Mouse (Mus musculus) right cerebral cortex, postnatal 10 days (tissue): ENCODE measurements around the gene Ahcyl2.

ENCODE experiments used
- DNase-seq, 2 experiments: peaks; one replicate each; pipeline ENCODE4 v3.0.0; 2021; ENCODE audit warnings: low spot score in 2 of 2

The Ahcyl2 gene

DNA sequence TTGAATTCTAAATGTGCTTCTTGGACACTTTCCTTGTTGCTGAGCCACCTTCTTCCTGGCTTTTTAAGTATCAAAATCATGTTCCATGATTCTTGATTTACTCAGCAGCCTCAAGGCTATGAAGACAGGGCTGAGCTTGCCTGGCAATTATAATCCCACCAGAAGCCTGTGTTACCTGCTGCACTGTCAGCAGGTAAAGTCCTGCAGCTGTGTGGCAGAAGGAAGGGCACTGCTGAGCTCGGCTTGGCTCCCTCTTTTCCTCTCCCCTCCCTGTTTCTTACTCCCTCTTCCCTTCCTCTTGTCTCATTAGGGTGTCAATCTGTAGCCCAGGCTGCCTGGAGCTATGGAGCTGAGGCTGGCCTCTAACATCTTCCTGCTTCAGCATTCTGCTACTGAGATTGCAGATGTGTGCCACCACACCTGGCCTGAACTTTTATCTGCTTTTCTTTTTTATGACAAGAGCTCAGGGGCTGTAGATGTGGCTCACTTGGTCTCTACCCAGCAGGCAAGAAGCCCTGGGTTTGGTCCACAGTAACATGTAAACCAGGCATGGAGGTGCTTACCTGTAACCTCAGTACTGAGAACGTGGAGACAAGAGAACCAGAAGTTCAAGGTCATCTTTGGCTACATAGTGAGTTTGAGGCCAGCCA, 3.0 kb downstream of the Ahcyl2 start:
- DNase-seq: no peak

GRCm38 (mm10) chr6:29772236-29772635, 4.4 kb downstream of the Ahcyl2 start:
- DNase-seq: no peak

DNA sequence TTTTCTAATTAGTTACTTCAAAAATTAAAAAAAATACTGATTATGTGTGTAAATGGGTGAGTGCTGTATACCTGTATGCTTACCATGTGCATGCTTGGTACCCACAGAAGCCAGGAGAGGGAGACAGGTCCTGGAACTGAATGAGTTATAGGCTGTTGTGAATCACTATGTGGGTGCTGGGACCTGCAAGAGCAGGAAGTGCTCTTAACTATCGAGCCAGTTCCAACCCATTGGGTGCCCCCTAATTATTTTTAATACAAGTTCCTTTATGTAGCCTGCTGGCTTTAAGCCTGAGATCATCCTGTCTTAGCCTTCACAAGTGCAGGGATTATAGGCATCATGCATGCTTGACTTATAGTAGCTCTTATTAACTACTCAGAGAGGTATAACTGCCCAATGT, 6.3 kb downstream of the Ahcyl2 start:
- DNase-seq: no peak

GRCm38 (mm10) chr6:29775609-29776008, 7.8 kb downstream of the Ahcyl2 start:
- no peak for DNase-seq

GRCm38 (mm10) chr6:29776542-29777237, 8.9 kb downstream of the Ahcyl2 start:
- no peak for DNase-seq

GRCm38 (mm10) chr6:29777238-29777555, 9.4 kb downstream of the Ahcyl2 start:
- DNase-seq: no peak

GRCm38 (mm10) chr6:29780082-29780481, 12.3 kb downstream of the Ahcyl2 start:
- DNase-seq: no peak

DNA sequence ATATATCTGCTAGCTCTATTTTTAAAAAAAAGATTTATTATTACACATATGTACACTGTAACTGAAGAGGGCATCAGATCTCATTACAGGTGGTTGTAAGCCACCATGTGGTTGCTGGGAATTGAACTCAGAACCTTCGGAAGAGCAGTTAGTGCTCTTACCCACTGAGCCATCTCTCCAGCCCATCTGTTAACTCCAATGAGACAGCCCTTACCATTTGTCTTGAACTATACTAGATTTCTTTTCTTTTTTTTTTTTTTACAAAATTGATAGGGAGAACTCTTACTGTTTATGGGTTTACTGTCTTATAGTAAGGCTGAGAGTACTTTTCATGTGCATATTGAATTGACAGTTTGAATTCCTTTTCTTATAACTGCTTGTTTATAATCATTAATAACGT, 12.8 kb downstream of the Ahcyl2 start:
- no peak for DNase-seq

DNA sequence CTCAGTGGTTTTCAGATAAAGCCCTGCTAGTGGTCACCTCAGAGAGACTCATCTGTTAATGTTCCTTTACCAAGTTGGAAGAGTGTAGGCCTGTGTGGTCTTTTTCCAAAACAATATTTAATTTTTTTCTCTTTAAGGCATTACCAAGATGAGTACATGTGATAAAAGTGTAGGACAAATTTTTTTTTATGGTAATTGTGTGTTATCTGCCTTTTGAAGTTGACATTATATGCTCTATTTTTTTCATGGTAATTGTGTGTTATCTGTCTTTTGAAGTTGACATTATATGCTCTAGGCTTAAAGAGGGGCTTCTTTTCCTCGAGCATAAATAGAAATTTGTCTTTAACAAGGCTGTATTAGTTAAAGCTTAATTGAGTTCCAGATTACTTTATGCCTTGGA, 14.4 kb downstream of the Ahcyl2 start:
- no peak for DNase-seq

- no peak for DNase-seq
Observed at GRCm38 (mm10) chr6:29783960-29784359, 16.1 kb downstream of the Ahcyl2 start.

DNA sequence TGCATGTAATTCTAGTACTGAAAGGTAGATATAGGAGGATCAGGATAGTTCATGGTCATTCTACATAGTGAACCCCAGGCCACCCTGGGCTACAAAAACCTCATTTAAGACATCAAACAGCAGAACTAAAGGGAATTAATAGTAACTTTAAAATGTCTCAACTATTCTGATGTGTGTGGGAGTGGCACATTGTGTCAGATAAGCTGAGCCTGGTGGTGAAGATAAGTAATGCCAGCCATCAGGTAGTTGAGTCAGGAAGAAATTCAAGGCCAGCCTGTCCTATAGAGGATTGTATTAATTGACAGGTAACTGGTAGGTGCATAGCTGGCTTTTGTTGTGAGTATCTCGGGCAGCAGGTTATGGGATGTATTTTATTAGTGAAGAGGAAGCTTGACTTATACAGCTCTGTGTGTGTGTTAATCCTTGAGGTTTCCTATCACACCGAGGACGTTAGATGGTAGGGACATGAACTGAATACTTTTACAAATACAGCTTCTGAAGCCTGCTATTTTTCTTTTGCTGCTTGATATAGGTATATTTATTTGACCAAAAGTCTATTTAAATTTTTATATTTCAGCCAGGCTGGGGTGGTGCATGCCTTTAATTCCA, 16.7 kb downstream of the Ahcyl2 start:
- no peak for DNase-seq

DNA sequence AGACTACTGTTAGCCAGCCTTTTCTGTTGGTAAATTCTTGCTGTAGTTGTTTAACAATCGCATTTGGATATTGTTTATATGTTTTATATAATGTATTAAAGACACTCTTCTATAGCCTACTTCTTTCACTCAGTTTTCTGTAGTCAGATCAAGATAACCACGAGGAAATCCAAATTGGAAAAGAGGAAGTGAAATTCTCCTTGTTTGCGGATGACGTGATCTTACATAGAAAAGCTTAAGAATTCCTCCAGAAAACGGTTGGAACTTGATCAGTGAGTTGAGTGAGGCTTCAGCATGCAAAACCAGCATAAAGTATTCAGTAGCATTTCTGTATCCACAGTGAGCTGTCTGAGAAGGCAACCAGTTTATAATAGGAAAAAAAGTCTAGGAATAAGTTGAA, 17.9 kb downstream of the Ahcyl2 start:
- DNase-seq: no peak

DNA sequence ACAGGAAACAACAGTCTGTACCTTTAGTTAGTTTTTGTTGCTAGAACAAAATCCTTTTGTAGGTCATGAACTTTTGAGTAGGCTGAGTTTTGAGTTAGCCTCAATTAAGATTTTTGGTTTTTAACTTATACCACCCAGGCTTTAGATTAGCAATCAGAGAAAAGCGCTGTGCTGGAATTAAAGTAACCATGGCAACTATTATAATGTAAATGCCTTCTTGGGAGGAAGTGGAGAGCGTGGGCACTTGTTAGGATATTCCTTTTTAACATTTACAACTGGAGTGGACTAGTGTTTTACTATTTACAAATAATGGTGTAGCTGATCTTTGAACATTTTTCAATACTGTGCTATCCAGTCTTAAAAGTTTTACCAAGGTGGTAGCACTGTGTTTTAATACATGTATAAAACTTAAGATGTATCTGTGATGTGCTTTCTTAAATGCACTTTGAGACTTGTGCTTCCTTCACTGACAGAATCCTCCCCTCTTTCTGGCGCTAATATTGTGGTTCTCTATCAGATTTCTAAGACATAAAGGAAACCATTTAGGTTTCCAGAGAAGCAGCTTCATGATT, 21.1 kb downstream of the Ahcyl2 start:
- no peak for DNase-seq

- DNase-seq: no peak
Observed at GRCm38 (mm10) chr6:29790014-29790698, 22.3 kb downstream of the Ahcyl2 start.

- no peak for DNase-seq
Observed at GRCm38 (mm10) chr6:29793520-29793919, 25.7 kb downstream of the Ahcyl2 start.

DNA sequence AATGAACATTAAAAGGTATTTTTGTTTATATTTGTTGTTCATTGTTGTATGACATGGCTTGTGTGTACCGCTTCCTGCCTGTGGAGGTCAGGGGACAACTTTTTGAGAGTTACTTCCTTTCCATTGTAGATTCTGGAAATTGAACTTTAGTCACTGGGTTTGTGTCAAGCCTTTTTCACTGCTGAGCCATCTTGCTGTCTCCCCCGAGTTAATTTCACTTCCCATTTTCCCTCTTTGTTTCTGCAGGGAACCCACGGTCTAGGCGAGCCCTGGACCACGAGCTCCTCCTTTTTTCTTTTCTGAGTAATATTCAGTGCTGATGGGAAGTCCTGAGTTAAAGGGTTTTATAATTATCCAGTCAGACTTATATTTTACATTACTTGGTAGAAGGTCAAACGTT, 26.8 kb downstream of the Ahcyl2 start:
- DNase-seq: no peak

GRCm38 (mm10) chr6:29802979-29803378, 35.2 kb downstream of the Ahcyl2 start:
- no peak for DNase-seq

DNA sequence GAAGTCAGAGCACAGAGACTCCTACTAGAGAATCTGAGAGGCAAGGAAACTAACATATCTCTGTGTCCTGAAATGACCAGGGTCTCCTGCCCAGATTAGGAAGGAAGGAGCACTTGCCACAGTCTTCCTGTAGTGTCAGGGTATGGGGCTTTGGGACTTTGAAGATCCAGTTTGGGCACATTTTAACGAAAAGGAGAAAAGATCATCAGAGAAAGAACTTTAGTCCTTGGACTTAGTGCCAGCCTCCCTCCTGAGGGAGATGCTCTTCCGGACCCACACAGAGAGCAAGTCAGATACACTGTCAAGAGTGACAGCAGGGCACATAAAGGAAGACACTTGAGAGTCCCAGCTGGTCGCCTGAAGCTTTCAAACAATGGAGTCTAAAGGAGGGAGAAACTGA, 36.2 kb downstream of the Ahcyl2 start:
- DNase-seq: no peak

GRCm38 (mm10) chr6:29805381-29805780, 37.6 kb downstream of the Ahcyl2 start:
- no peak for DNase-seq

GRCm38 (mm10) chr6:29812076-29812475, 44.3 kb downstream of the Ahcyl2 start:
- DNase-seq: no peak

DNA sequence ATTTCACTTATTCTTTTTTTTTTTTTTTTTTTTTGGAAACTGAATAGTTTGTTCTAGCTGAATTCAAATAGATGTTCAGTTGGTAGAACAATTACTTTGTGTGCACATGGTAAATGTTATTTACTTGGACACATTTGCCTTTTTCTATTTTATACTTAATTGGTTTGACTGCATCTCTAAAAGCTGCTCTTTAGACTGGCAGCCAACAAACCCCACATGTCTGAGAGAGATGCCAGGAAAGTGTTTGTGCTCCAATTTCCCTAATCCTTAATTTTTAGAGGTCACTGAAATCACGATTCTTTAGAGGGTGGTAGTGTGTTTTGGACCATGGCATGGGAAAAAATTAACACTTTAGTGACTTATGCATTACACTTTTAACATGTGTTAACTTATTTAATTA, 44.8 kb downstream of the Ahcyl2 start:
- no peak for DNase-seq

DNA sequence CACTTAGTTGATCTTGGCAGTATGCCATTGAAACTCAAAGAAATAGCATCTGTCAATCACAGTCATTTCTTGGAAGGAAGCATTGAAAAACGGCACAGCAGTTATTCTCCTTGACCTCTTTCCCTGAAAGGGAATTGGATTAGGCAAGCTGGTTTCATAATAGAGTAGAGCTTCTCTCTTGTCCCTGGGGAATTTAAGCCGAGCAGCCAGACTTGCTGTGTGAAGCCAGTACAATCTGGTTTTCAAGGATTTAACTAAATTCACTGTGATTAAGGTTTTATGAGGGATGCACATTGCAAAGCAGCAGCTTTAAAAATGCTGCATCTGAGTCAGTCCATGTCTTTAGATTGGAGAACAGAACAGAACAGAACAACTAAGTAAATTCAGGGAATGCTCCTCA, 46.8 kb downstream of the Ahcyl2 start:
- DNase-seq: peak in 1 of 2 experiments; percentile 48

DNA sequence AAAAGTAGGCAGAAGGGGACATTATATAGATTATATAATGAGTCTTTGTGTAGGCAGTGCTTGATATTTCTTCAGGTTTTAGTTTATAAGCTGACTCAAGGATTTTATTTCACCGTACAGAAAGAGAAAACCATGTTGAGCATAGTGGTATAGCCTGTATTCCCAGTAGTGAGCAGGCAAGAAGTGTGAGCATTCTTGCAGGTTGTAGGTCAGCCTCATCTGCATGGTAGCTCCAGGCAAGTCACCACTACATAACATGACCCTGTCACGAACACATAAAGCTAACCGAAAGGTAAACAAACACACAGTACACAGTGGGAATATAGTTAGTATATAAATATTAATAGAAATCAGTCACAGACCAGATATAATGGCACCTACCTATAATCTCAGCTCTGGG, 47.2 kb downstream of the Ahcyl2 start:
- DNase-seq: no peak
